ENCODE assay signal across 22 mouse cellular contexts in genomic region chr3:132883256-132883655, GRCm38 (mm10).
DNase-seq lines count a peak whose midpoint lies in the region; ATAC-seq and TF ChIP-seq lines count a peak whose summit lies in the region.
"Had no signal": no experiment of that assay in that cellular context is flagged by ENCODE, and none has a peak within 500 bp of the region (broad histone marks: within the 10 kb centered on the region; RNA-seq: fewer than 3 reads in every experiment).

No protein-coding gene starts in this region.

- H3K4me3 ChIP-seq in midbrain, embryonic 11.5 days (ENCODE audit: low read depth, low read length) = no peak overlapping the region
- no peak overlapping the region for H3K4me3 ChIP-seq in midbrain, postnatal 0 days (ENCODE audit: low read depth, low read length)
- no peak overlapping the region for H3K4me3 ChIP-seq in kidney, embryonic 16.5 days (ENCODE audit: low read length)
- H3K4me3 ChIP-seq: embryonic facial prominence, embryonic 10.5 days; erythroblast, embryonic 14.5 days; forebrain, embryonic 10.5 days; heart, adult 2 months; heart, embryonic 15.5 days; hindbrain, embryonic 10.5 days had no signal

- no peaks in the 10 kb centered on the region for H3K27me3 ChIP-seq in midbrain, embryonic 11.5 days (ENCODE audit: control insufficient read depth, insufficient read depth, low read length)
- H3K27me3 ChIP-seq in midbrain, postnatal 0 days (ENCODE audit: insufficient read depth, low read length) = no peaks in the 10 kb centered on the region
- no peaks in the 10 kb centered on the region for H3K27me3 ChIP-seq in kidney, embryonic 16.5 days (ENCODE audit: insufficient read depth, low read length)
- H3K27me3 ChIP-seq: CH12.LX; heart, embryonic 15.5 days; Patski had no signal

- TF ChIP-seq CTCF in midbrain, postnatal 0 days (IDR thresholded peaks at IDR 0.05) = no peak

- peak; percentile 77 for DNase-seq in midbrain, embryonic 11.5 days (ENCODE audit: low spot score, missing footprints)
- DNase-seq in midbrain, postnatal 0 days (ENCODE audit: low spot score) = no peak
- DNase-seq in kidney, postnatal 25 days = peak; percentile 48 to 74
- DNase-seq in left cerebral cortex, adult 18-20 months (ENCODE audit: low spot score in 2 of 2) = no peak
- no peak for DNase-seq in cerebellum, postnatal 14 days
- DNase-seq: adrenal gland, postnatal 14 days; cerebellum, adult 18-20 months; cerebellum, adult 9-11 months; gastrocnemius, postnatal 10 days; heart, adult 2 months had no signal

- no peak overlapping the region for H3K4me2 ChIP-seq in midbrain, embryonic 11.5 days
- no peak overlapping the region for H3K4me2 ChIP-seq in midbrain, postnatal 0 days (ENCODE audit: low read depth, low read length, poor library complexity, severe bottlenecking)
- H3K4me2 ChIP-seq in kidney, embryonic 16.5 days (replicated peaks; ENCODE audit: low read depth, low read length) = no peak overlapping the region
- H3K4me2 ChIP-seq: heart, embryonic 11.5 days; heart, embryonic 15.5 days; hindbrain, embryonic 14.5 days had no signal

- WGBS in midbrain, embryonic 11.5 days = 91% methylated on average over 9 of the region's 9 CpGs
- WGBS in midbrain, postnatal 0 days = 83% methylated on average over 9 of the region's 9 CpGs
- WGBS in kidney, embryonic 16.5 days = 62% methylated on average over 9 of the region's 9 CpGs

- no peak overlapping the region for H3K27ac ChIP-seq in midbrain, embryonic 11.5 days (ENCODE audit: low read depth, low read length)
- no peak overlapping the region for H3K27ac ChIP-seq in midbrain, postnatal 0 days (ENCODE audit: low read depth, low read length)
- peak overlapping the region; percentile 89 for H3K27ac ChIP-seq in kidney, embryonic 16.5 days (ENCODE audit: low read length)
- H3K27ac ChIP-seq: embryonic facial prominence, embryonic 10.5 days; forebrain, embryonic 10.5 days; heart, adult 2 months; heart, embryonic 15.5 days; hindbrain, embryonic 10.5 days; hindbrain, embryonic 14.5 days had no signal

- H3K36me3 ChIP-seq in midbrain, embryonic 11.5 days (ENCODE audit: control insufficient read depth, insufficient read depth, low read length) = no peaks in the 10 kb centered on the region
- 0 out of 2 replicates have a peak, but pooled peaks cover 2% of the 10 kb centered on the region for H3K36me3 ChIP-seq in midbrain, postnatal 0 days (ENCODE audit: insufficient read depth, low read length)
- no peaks in the 10 kb centered on the region for H3K36me3 ChIP-seq in kidney, embryonic 16.5 days (ENCODE audit: insufficient read depth, low read length)
- H3K36me3 ChIP-seq: embryonic facial prominence, embryonic 10.5 days; forebrain, embryonic 10.5 days; heart, embryonic 15.5 days; hindbrain, embryonic 10.5 days had no signal

- ATAC-seq in midbrain, embryonic 11.5 days (ENCODE audit: low FRiP score) = no peak
- no peak for ATAC-seq in midbrain, postnatal 0 days (ENCODE audit: low FRiP score)
- ATAC-seq in kidney, embryonic 16.5 days (ENCODE audit: low FRiP score, low TSS enrichment) = peak; percentile 85
- ATAC-seq: activated CD4-positive, CD25-positive, alpha-beta regulatory T cell, adult 4 months; forebrain, embryonic 14.5 days; Patski had no signal

- H3K9ac ChIP-seq in midbrain, embryonic 11.5 days (ENCODE audit: low read length) = no peak overlapping the region
- H3K9ac ChIP-seq in midbrain, postnatal 0 days (replicated peaks; ENCODE audit: low read length, poor library complexity, severe bottlenecking) = no peak overlapping the region
- H3K9ac ChIP-seq in kidney, embryonic 16.5 days (replicated peaks; ENCODE audit: low read length) = no peak overlapping the region
- H3K9ac ChIP-seq: heart, embryonic 15.5 days; hindbrain, embryonic 14.5 days had no signal

- H3K9me3 ChIP-seq in midbrain, embryonic 11.5 days (ENCODE audit: control insufficient read depth, low read length) = no peaks in the 10 kb centered on the region
- no peaks in the 10 kb centered on the region for H3K9me3 ChIP-seq in midbrain, postnatal 0 days (ENCODE audit: low read length)
- H3K9me3 ChIP-seq in kidney, embryonic 16.5 days (ENCODE audit: low read length) = no peaks in the 10 kb centered on the region
- H3K9me3 ChIP-seq: embryonic facial prominence, embryonic 10.5 days; forebrain, embryonic 10.5 days; heart, embryonic 15.5 days; hindbrain, embryonic 10.5 days had no signal

- no peaks in the 10 kb centered on the region for H3K4me1 ChIP-seq in midbrain, embryonic 11.5 days (ENCODE audit: control insufficient read depth, insufficient read depth, low read length)
- H3K4me1 ChIP-seq in midbrain, postnatal 0 days (ENCODE audit: insufficient read depth, low read length) = 0 out of 2 replicates have a peak, but pooled peaks cover 4% of the 10 kb centered on the region
- H3K4me1 ChIP-seq in kidney, embryonic 16.5 days (ENCODE audit: insufficient read depth, low read length) = peaks cover 9% of the 10 kb centered on the region; the same call in 1 of the 2 replicates
- H3K4me1 ChIP-seq: heart, embryonic 15.5 days had no signal

Comparison
In these comparisons a context has a peak if more than half of its experiments do, and no peak if none do; other contexts are left out.
1. DNase-seq: peak in midbrain, embryonic 11.5 days (single experiment) and kidney, postnatal 25 days (2 of 2); none in midbrain, postnatal 0 days (single experiment), left cerebral cortex, adult 18-20 months (0 of 2) and cerebellum, postnatal 14 days (0 of 2).